20 mouse cellular contexts compared by ENCODE assay signal in the genomic region with DNA sequence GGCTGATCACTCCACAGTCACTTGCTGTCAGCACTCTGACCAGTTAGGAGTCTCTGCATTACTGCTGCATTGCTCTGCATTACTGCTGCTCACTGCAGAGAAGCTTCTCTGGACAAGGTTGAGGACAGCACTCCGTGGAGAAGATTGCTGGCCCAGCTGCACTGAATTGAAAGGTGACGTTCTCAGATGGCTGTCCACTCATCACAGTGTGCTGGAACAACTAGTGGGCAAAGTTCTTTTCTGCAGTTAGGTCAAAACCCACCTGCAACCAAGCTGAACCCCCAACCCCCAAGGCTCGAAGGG.
"Had no signal": no experiment of that assay in that cellular context is flagged by ENCODE, and none has a peak within 500 bp of the region (broad histone marks: within the 10 kb centered on the region; RNA-seq: fewer than 3 reads in every experiment).

No protein-coding gene starts in this region.

- H3K4me1 ChIP-seq: hindbrain, embryonic 12.5 days had no signal

- H3K27ac ChIP-seq: heart, embryonic 10.5 days; hindbrain, embryonic 10.5 days; hindbrain, embryonic 12.5 days; hindbrain, embryonic 14.5 days; intestine, embryonic 15.5 days; layer of hippocampus, adult 2 months; left cerebral cortex, adult 2 months; limb, embryonic 10.5 days had no signal

- H3K9me3 ChIP-seq: heart, embryonic 10.5 days; heart, embryonic 12.5 days; hindbrain, embryonic 10.5 days; hindbrain, embryonic 12.5 days; intestine, embryonic 15.5 days; limb, embryonic 10.5 days; limb, embryonic 12.5 days had no signal

- H3K9ac ChIP-seq: heart, embryonic 12.5 days; hindbrain, embryonic 12.5 days; hindbrain, embryonic 14.5 days; intestine, embryonic 15.5 days; limb, embryonic 12.5 days had no signal

- H3K4me2 ChIP-seq: heart, embryonic 12.5 days; hindbrain, embryonic 12.5 days; hindbrain, embryonic 14.5 days; intestine, embryonic 15.5 days; limb, embryonic 12.5 days had no signal

- DNase-seq: gastrocnemius, postnatal 25 days; heart, adult 18-20 months; heart, postnatal 10 days; heart, postnatal 4 days; kidney, adult 18-20 months; kidney, adult 8-10 months; kidney, postnatal 10 days; liver had no signal

- H3K4me3 ChIP-seq: heart, embryonic 10.5 days; heart, embryonic 12.5 days; hindbrain, embryonic 10.5 days; hindbrain, embryonic 12.5 days; intestine, embryonic 15.5 days; layer of hippocampus, adult 2 months; left cerebral cortex, adult 2 months; limb, embryonic 10.5 days; limb, embryonic 12.5 days had no signal

- ATAC-seq: hindbrain, embryonic 16.5 days; intestine, embryonic 15.5 days; intestine, postnatal 0 days had no signal

- H3K27me3 ChIP-seq: hindbrain, embryonic 12.5 days; intestine, embryonic 15.5 days; limb, embryonic 12.5 days had no signal
